Mouse (Mus musculus): ENCODE measurements around the gene Fam13c. TPM values are rescaled to one million over a fixed set of nuclear protein-coding genes. Genes with fewer than 3 reads are reported as not detected.

Gene Fam13c
- polyA plus RNA-seq, 1 experiment from 2014 or later: 12.8 TPM

- Histone ChIP-seq H3K4me1 (peaks cover 6% of the 10 kb centered on the region; the same call in 1 of the 2 replicates), H3K9me3 (no peaks in the 10 kb centered on the region), H3K27me3 (no peaks in the 10 kb centered on the region), H3K36me3 (no peaks in the 10 kb centered on the region), H3K27ac (no peak overlapping the region), H3K4me2 (replicated peaks) (no peak overlapping the region), H3K4me3 (no peak overlapping the region), H3K9ac (no peak overlapping the region)
- 47% methylated on average over 13 of the region's 13 CpGs for WGBS
- ATAC-seq (ENCODE audit: insufficient number of reproducible peaks, insufficient read depth, low FRiP score, low TSS enrichment): no peak
Observed at GRCm38 (mm10) chr10:70499246-70499645, 59.0 kb downstream of the Fam13c start.

GRCm38 (mm10) chr10:70504871-70505270, 64.6 kb downstream of the Fam13c start:
- H3K4me3 ChIP-seq: no peak overlapping the region
- 92% methylated on average over 15 of the region's 15 CpGs for WGBS
- H3K27ac ChIP-seq: no peak overlapping the region
- H3K36me3 ChIP-seq: no peaks in the 10 kb centered on the region
- no peak for ATAC-seq (ENCODE audit: insufficient number of reproducible peaks, insufficient read depth, low FRiP score, low TSS enrichment)
- no peaks in the 10 kb centered on the region for H3K27me3 ChIP-seq
- no peak overlapping the region for H3K4me2 ChIP-seq (replicated peaks)
- no peaks in the 10 kb centered on the region for H3K4me1 ChIP-seq
- H3K9me3 ChIP-seq: no peaks in the 10 kb centered on the region
- H3K9ac ChIP-seq: no peak overlapping the region

- no peaks in the 10 kb centered on the region for H3K27me3 ChIP-seq
Observed at GRCm38 (mm10) chr10:70505395-70505794, 65.1 kb downstream of the Fam13c start.

GRCm38 (mm10) chr10:70505842-70506241, 65.6 kb downstream of the Fam13c start:
- no peak overlapping the region for H3K9ac ChIP-seq
- 84% methylated on average over 5 of the region's 5 CpGs for WGBS
- no peaks in the 10 kb centered on the region for H3K9me3 ChIP-seq
- no peak overlapping the region for H3K27ac ChIP-seq
- H3K4me1 ChIP-seq: no peaks in the 10 kb centered on the region
- H3K4me2 ChIP-seq (replicated peaks): no peak overlapping the region
- no peaks in the 10 kb centered on the region for H3K27me3 ChIP-seq
- H3K36me3 ChIP-seq: no peaks in the 10 kb centered on the region
- no peak overlapping the region for H3K4me3 ChIP-seq
- ATAC-seq (ENCODE audit: insufficient number of reproducible peaks, insufficient read depth, low FRiP score, low TSS enrichment): no peak

More at GRCm38 (mm10) chr10:70505395-70505794, 65.1 kb downstream of the Fam13c start:
- no peaks in the 10 kb centered on the region for H3K4me1 ChIP-seq
- no peaks in the 10 kb centered on the region for H3K9me3 ChIP-seq
- H3K36me3 ChIP-seq: no peaks in the 10 kb centered on the region
- no peak overlapping the region for H3K4me3 ChIP-seq
- no peak for ATAC-seq (ENCODE audit: insufficient number of reproducible peaks, insufficient read depth, low FRiP score, low TSS enrichment)
- H3K27ac ChIP-seq: no peak overlapping the region
- H3K9ac ChIP-seq: no peak overlapping the region
- H3K4me2 ChIP-seq (replicated peaks): no peak overlapping the region

GRCm38 (mm10) chr10:70506499-70507168, 66.4 kb downstream of the Fam13c start:
- H3K4me1 ChIP-seq: no peaks in the 10 kb centered on the region
- no peaks in the 10 kb centered on the region for H3K36me3 ChIP-seq
- no peak overlapping the region for H3K9ac ChIP-seq
- no peak overlapping the region for H3K4me2 ChIP-seq (replicated peaks)
- H3K27me3 ChIP-seq: no peaks in the 10 kb centered on the region
- no peak overlapping the region for H3K4me3 ChIP-seq
- WGBS: 60% methylated on average over 15 of the region's 15 CpGs
- no peak for ATAC-seq (ENCODE audit: insufficient number of reproducible peaks, insufficient read depth, low FRiP score, low TSS enrichment)
- H3K27ac ChIP-seq: 0 out of 2 replicates have a peak overlapping the region, but pooled peaks have one; percentile 3
- no peaks in the 10 kb centered on the region for H3K9me3 ChIP-seq

- Histone ChIP-seq H3K36me3 (no peaks in the 10 kb centered on the region), H3K9me3 (no peaks in the 10 kb centered on the region), H3K4me2 (replicated peaks) (no peak overlapping the region), H3K4me1 (no peaks in the 10 kb centered on the region), H3K9ac (no peak overlapping the region), H3K27ac (no peak overlapping the region), H3K27me3 (no peaks in the 10 kb centered on the region), H3K4me3 (no peak overlapping the region)
- 95% methylated on average over 3 of the region's 3 CpGs for WGBS
- no peak for ATAC-seq (ENCODE audit: insufficient number of reproducible peaks, insufficient read depth, low FRiP score, low TSS enrichment)
Observed at GRCm38 (mm10) chr10:70507880-70508279, 67.6 kb downstream of the Fam13c start.

- H3K9me3 ChIP-seq: no peaks in the 10 kb centered on the region
- no peak overlapping the region for H3K4me2 ChIP-seq (replicated peaks)
- ATAC-seq (ENCODE audit: insufficient number of reproducible peaks, insufficient read depth, low FRiP score, low TSS enrichment): no peak
- H3K4me3 ChIP-seq: no peak overlapping the region
- H3K4me1 ChIP-seq: peaks cover 7% of the 10 kb centered on the region
- WGBS: 86% methylated on average over 9 of the region's 9 CpGs
- no peaks in the 10 kb centered on the region for H3K36me3 ChIP-seq
- no peak overlapping the region for H3K27ac ChIP-seq
- H3K9ac ChIP-seq: no peak overlapping the region
- H3K27me3 ChIP-seq: no peaks in the 10 kb centered on the region
Observed at GRCm38 (mm10) chr10:70514848-70515247, 74.6 kb downstream of the Fam13c start.

GRCm38 (mm10) chr10:70516661-70517060, 76.4 kb downstream of the Fam13c start:
- no peak overlapping the region for H3K9ac ChIP-seq
- peaks cover 15% of the 10 kb centered on the region for H3K4me1 ChIP-seq
- no peak for ATAC-seq (ENCODE audit: insufficient number of reproducible peaks, insufficient read depth, low FRiP score, low TSS enrichment)
- H3K4me2 ChIP-seq (replicated peaks): no peak overlapping the region
- H3K9me3 ChIP-seq: no peaks in the 10 kb centered on the region
- H3K4me3 ChIP-seq: no peak overlapping the region
- H3K27me3 ChIP-seq: no peaks in the 10 kb centered on the region
- 90% methylated on average over 8 of the region's 8 CpGs for WGBS
- H3K27ac ChIP-seq: no peak overlapping the region
- no peaks in the 10 kb centered on the region for H3K36me3 ChIP-seq

- Histone ChIP-seq H3K4me3 (peak overlapping the region; percentile 46), H3K36me3 (no peaks in the 10 kb centered on the region), H3K9ac (peak overlapping the region; percentile 46; the same call in 1 of the 2 replicates), H3K27ac (peak overlapping the region; percentile 89), H3K27me3 (no peaks in the 10 kb centered on the region), H3K9me3 (no peaks in the 10 kb centered on the region), H3K4me2 (replicated peaks) (peak overlapping the region; percentile 90), H3K4me1 (peaks cover 17% of the 10 kb centered on the region)
- ATAC-seq (ENCODE audit: insufficient number of reproducible peaks, insufficient read depth, low FRiP score, low TSS enrichment): no peak
- 8% methylated on average over 14 of the region's 14 CpGs for WGBS
Observed at GRCm38 (mm10) chr10:70519640-70520099, 79.4 kb downstream of the Fam13c start.

- peak overlapping the region; percentile 46 for H3K9ac ChIP-seq
- peak overlapping the region; percentile 46 for H3K4me3 ChIP-seq
- H3K36me3 ChIP-seq: no peaks in the 10 kb centered on the region
- H3K27ac ChIP-seq: peak overlapping the region; percentile 89
- no peaks in the 10 kb centered on the region for H3K27me3 ChIP-seq
- peak; percentile 81 for ATAC-seq (ENCODE audit: insufficient number of reproducible peaks, insufficient read depth, low FRiP score, low TSS enrichment)
- H3K4me2 ChIP-seq (replicated peaks): peak overlapping the region; percentile 90
- H3K4me1 ChIP-seq: peaks cover 17% of the 10 kb centered on the region
- no peaks in the 10 kb centered on the region for H3K9me3 ChIP-seq
- under 1% methylated on average over 38 of the region's 38 CpGs for WGBS
Observed at GRCm38 (mm10) chr10:70520143-70521131, 80.2 kb downstream of the Fam13c start.

GRCm38 (mm10) chr10:70521379-70521778, 81.1 kb downstream of the Fam13c start:
- Histone ChIP-seq H3K4me2 (replicated peaks) (peak overlapping the region; percentile 90), H3K4me1 (peaks cover 17% of the 10 kb centered on the region), H3K27me3 (no peaks in the 10 kb centered on the region), H3K4me3 (peak overlapping the region; percentile 46), H3K36me3 (no peaks in the 10 kb centered on the region), H3K27ac (no peak overlapping the region), H3K9ac (no peak overlapping the region; the same call in 1 of the 2 replicates), H3K9me3 (no peaks in the 10 kb centered on the region)
- 23% methylated on average over 5 of the region's 5 CpGs for WGBS
- no peak for ATAC-seq (ENCODE audit: insufficient number of reproducible peaks, insufficient read depth, low FRiP score, low TSS enrichment)
